Mouse (Mus musculus): ENCODE measurements at regions not wholly inside any gene's neighbourhood (a gene's known extent, or its start where the extent isn't known, plus 50 kb on each side); places are given as distances from the start of the nearest gene placed in this dataset.

DNA sequence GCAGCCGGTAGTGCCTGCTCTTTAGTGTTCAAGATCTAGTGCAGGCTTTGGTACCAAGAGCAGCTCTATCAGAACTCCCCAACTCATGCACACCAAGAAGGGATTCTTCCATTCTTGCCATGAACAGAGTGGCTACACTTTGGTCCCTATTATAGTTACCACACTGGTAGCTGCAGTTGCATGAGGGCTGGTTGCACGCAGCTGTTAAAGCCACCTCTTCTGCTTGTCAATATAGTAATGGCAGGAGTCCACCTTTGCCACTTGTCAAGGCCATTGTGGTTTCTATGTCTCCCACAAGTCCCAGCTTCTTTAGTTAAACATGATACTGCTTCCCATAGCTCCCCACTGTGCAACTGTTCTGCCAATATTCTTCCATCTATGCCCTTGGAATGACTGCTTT lies 415.1 kb upstream of the Ptbp2 start:
- TF ChIP-seq CTCF (IDR thresholded peaks at IDR 0.05; ENCODE audit: insufficient read depth, low read length) (no peak), POLR2A (IDR thresholded peaks at IDR 0.05; ENCODE audit: borderline replicate concordance, extremely low read depth, low read depth, low read length) (no peak)
